ENCODE assay signal across 32 mouse cellular contexts in genomic region chr4:123155840-123156239, GRCm38 (mm10). TPM values are rescaled to one million over a fixed set of nuclear protein-coding genes. Genes with fewer than 3 reads are reported as not detected.
"Had no signal": no experiment of that assay in that cellular context is flagged by ENCODE, and none has a peak within 500 bp of the region (broad histone marks: within the 10 kb centered on the region; RNA-seq: fewer than 3 reads in every experiment).

No protein-coding gene starts in this region.

- H3K4me1 ChIP-seq: heart, embryonic 13.5 days; heart, embryonic 15.5 days; hindbrain, embryonic 13.5 days; hindbrain, embryonic 15.5 days; limb, embryonic 12.5 days; liver, embryonic 13.5 days had no signal

- H3K27me3 ChIP-seq: hindbrain, embryonic 15.5 days; limb, embryonic 12.5 days; liver, embryonic 13.5 days had no signal

- H3K9me3 ChIP-seq: heart, embryonic 13.5 days; heart, embryonic 15.5 days; hindbrain, embryonic 13.5 days; hindbrain, embryonic 15.5 days; limb, embryonic 12.5 days; liver, embryonic 13.5 days had no signal

- H3K36me3 ChIP-seq: heart, embryonic 13.5 days; heart, embryonic 15.5 days; hindbrain, embryonic 13.5 days; hindbrain, embryonic 15.5 days; limb, embryonic 12.5 days; liver, embryonic 13.5 days had no signal

- DNase-seq: gastrocnemius, adult 2 months; gastrocnemius, postnatal 10 days; gastrocnemius, postnatal 25 days; heart, adult 2 months; heart, postnatal 14 days; heart, postnatal 36 days; kidney, adult 18-20 months; kidney, adult 8-10 months; kidney, postnatal 14 days; kidney, postnatal 36 days; layer of hippocampus, adult 9-11 months; layer of hippocampus, postnatal 36 days; left cerebral cortex, postnatal 4 days; liver, embryonic 13.5 days had no signal

- H3K4me3 ChIP-seq: gastrocnemius, adult 2 months; heart, adult 2 months; heart, embryonic 13.5 days; heart, embryonic 15.5 days; hindbrain, embryonic 13.5 days; hindbrain, embryonic 15.5 days; limb, embryonic 12.5 days; liver, embryonic 13.5 days had no signal

- H3K4me2 ChIP-seq: heart, embryonic 11.5 days; heart, embryonic 13.5 days; heart, embryonic 15.5 days; hindbrain, embryonic 13.5 days; hindbrain, embryonic 15.5 days; limb, embryonic 12.5 days; liver, embryonic 13.5 days had no signal

- H3K9ac ChIP-seq: heart, embryonic 13.5 days; heart, embryonic 15.5 days; hindbrain, embryonic 13.5 days; hindbrain, embryonic 15.5 days; limb, embryonic 12.5 days; liver, embryonic 13.5 days had no signal

- H3K27ac ChIP-seq: gastrocnemius, adult 2 months; heart, adult 2 months; heart, embryonic 13.5 days; heart, embryonic 15.5 days; hindbrain, embryonic 13.5 days; hindbrain, embryonic 15.5 days; hindbrain, postnatal 0 days; kidney, postnatal 0 days; limb, embryonic 12.5 days; liver, embryonic 13.5 days had no signal

RNA-seq across cellular contexts. Expression of gene Hpcal4, which starts 27.2 kb away (rescaled TPM):
- total RNA-seq: granulocyte monocyte progenitor cell, adult 5-6 weeks; hematopoietic stem cell, adult 5-6 weeks; liver, adult 2 months had no signal
- polyA plus RNA-seq: liver, adult 2 months; liver, embryonic 13.5 days had no signal

RNA-seq across cellular contexts. Expression of gene Oxct2b, which starts 39.8 kb away (rescaled TPM):
- total RNA-seq: gastrocnemius, adult 2 months; gastrocnemius, postnatal 10 days; gastrocnemius, postnatal 25 days; heart, adult 2 months; heart, postnatal 14 days; heart, postnatal 36 days; hematopoietic stem cell, adult 5-6 weeks; layer of hippocampus, adult 18-20 months; layer of hippocampus, postnatal 36 days; left cerebral cortex, adult 18-20 months; liver, adult 2 months had no signal
- polyA plus RNA-seq: heart, embryonic 11.5 days; heart, embryonic 15.5 days; heart, postnatal 0 days; limb, embryonic 12.5 days; liver, adult 2 months; liver, embryonic 13.5 days had no signal

RNA-seq across cellular contexts. Expression of gene Nt5c1a, which starts 45.5 kb away (rescaled TPM):
- total RNA-seq: granulocyte monocyte progenitor cell, adult 5-6 weeks; hematopoietic stem cell, adult 5-6 weeks; liver, adult 2 months had no signal
- polyA plus RNA-seq: hindbrain, embryonic 11.5 days; hindbrain, embryonic 13.5 days; intestine, embryonic 14.5 days; kidney, embryonic 14.5 days; limb, embryonic 12.5 days; liver, adult 2 months; liver, embryonic 13.5 days had no signal

RNA-seq across cellular contexts. Expression of gene Bmp8b, which starts 50.9 kb away (rescaled TPM):
- total RNA-seq: gastrocnemius, adult 2 months; gastrocnemius, postnatal 10 days; gastrocnemius, postnatal 25 days; gastrocnemius, postnatal 4 days; granulocyte monocyte progenitor cell, adult 5-6 weeks; heart, adult 2 months; heart, postnatal 14 days; heart, postnatal 36 days; hematopoietic stem cell, adult 5-6 weeks; layer of hippocampus, adult 18-20 months; liver, adult 2 months had no signal
- polyA plus RNA-seq: heart, adult 2 months; heart, embryonic 11.5 days; hindbrain, embryonic 11.5 days had no signal
